Mouse (Mus musculus): ENCODE results near the gene Spon1. TPM values are rescaled to one million over a fixed set of nuclear protein-coding genes. Genes with fewer than 3 reads are reported as not detected.
A peak's percentile ranks its signal among the peaks of the same experiment; 100 is the strongest.

Spon1 gene
- polyA plus RNA-seq, 1 experiment from 2014 or later, result 64.3 TPM

DNA sequence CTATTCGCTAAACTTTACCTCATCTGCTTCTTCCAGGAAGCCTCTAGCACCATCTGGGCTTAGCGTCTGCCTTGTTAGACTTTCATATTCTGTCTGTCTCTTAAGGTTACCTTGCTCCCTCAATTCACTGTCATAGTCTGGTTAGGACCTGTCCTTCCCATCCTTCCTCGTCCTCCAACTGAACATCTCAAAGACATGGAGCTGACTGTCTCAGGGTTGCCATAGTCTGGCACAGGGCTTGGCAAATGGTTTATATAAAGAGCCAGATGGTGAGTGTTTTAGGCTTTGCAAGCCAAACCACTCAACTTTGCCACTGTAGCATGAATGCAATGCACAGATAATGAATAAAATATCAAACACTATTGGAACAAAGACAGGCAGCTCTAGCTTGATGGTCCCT lies 153.1 kb downstream of the Spon1 start:
- Histone ChIP-seq H3K27me3 (replicated peaks; ENCODE audit: control insufficient read depth, insufficient read depth, low read length) (no peaks in the 10 kb centered on the region), H3K4me2 (ENCODE audit: low read length) (no peak overlapping the region), H3K9me3 (ENCODE audit: control insufficient read depth, low read length) (peaks cover 2% of the 10 kb centered on the region), H3K27ac (ENCODE audit: low read depth, low read length) (no peak overlapping the region), H3K36me3 (ENCODE audit: control insufficient read depth, insufficient read depth, low read length) (no peaks in the 10 kb centered on the region), H3K4me1 (ENCODE audit: control insufficient read depth, insufficient read depth, low read depth, low read length) (no peaks in the 10 kb centered on the region; the same call in 1 of the 2 replicates), H3K9ac (ENCODE audit: low read depth, low read length) (no peak overlapping the region), H3K4me3 (ENCODE audit: low read length) (no peak overlapping the region)
- WGBS, result 81% methylated on average over 3 of the region's 3 CpGs
- no peak for ATAC-seq

DNA sequence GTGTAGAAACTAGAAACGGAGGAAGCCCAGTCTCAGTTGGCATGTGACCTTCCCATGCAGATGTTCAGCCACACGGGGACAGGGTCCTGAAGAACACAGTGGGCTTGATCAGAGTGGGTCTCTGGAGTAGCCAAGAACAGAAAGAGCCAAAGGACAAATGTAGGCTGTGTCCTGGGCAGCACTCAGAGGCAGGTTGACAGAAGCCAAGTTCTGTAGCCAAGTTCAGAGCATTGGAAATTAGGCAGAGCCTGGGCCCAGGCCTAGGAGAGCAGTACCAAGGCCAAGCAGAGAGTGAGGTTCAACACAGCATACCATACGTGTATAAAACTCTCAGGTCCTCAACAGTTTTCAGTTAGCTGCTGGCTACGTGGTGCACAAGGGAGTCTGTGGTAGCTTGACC lies 153.7 kb downstream of the Spon1 start:
- Histone ChIP-seq H3K9ac (ENCODE audit: low read depth, low read length) (no peak overlapping the region), H3K4me3 (ENCODE audit: low read length) (no peak overlapping the region), H3K9me3 (ENCODE audit: control insufficient read depth, low read length) (peaks cover 2% of the 10 kb centered on the region), H3K4me1 (ENCODE audit: control insufficient read depth, insufficient read depth, low read depth, low read length) (no peaks in the 10 kb centered on the region; the same call in 1 of the 2 replicates), H3K27me3 (replicated peaks; ENCODE audit: control insufficient read depth, insufficient read depth, low read length) (no peaks in the 10 kb centered on the region), H3K36me3 (ENCODE audit: control insufficient read depth, insufficient read depth, low read length) (no peaks in the 10 kb centered on the region), H3K27ac (ENCODE audit: low read depth, low read length) (no peak overlapping the region), H3K4me2 (ENCODE audit: low read length) (no peak overlapping the region)
- WGBS, result 77% methylated on average over 4 of the region's 4 CpGs
- ATAC-seq, result peak; percentile 61; the same call in 1 of the 2 replicates

DNA sequence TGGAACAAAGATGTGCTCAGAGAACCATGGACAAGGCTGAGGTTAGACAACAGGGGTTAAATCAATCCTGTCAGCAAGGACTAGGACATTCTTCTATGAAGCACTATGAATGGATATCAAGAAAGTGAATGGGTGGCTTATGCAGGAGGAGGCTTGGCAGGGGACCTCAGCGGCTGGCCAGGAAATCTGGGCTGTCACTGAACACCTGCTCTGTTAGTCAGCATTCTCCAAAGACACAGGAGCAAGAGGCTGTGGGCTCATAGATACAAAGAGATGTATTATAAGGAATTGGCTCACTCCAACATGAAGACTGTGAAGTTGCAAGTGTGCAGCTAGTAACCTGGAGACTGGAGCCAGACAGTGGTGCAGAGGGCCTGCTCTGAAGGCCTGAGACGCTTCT lies 154.3 kb downstream of the Spon1 start:
- no peaks in the 10 kb centered on the region for H3K36me3 ChIP-seq (ENCODE audit: control insufficient read depth, insufficient read depth, low read length)
- no peak overlapping the region for H3K4me2 ChIP-seq (ENCODE audit: low read length)
- no peak overlapping the region for H3K4me3 ChIP-seq (ENCODE audit: low read length)
- H3K9me3 ChIP-seq (ENCODE audit: control insufficient read depth, low read length), result peaks cover 2% of the 10 kb centered on the region
- H3K27ac ChIP-seq (ENCODE audit: low read depth, low read length), result no peak overlapping the region
- no peaks in the 10 kb centered on the region; the same call in 1 of the 2 replicates for H3K4me1 ChIP-seq (ENCODE audit: control insufficient read depth, insufficient read depth, low read depth, low read length)
- H3K27me3 ChIP-seq (replicated peaks; ENCODE audit: control insufficient read depth, insufficient read depth, low read length), result no peaks in the 10 kb centered on the region
- no peak overlapping the region for H3K9ac ChIP-seq (ENCODE audit: low read depth, low read length)
- ATAC-seq, result peak; percentile 30; the same call in 1 of the 2 replicates
- WGBS, result 70% methylated on average over 2 of the region's 2 CpGs

DNA sequence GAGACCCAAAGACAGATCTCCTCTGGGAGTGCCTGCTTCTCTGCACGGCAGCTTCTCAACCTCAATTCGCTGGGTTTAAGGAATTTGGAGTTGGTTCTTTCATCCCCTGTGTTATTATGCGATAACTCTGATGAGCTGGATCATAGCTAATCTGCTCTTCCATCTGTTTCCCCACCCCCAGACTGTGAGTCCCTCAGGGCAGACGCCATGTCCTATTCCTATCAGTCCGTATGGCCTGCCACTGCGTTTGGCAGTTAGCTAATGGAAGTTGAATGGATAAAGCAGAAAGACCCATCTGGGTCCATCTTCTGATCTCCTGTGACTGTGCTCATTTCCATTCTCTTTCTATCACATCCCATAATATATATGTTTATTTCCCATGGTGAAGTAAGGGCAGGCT lies 158.8 kb downstream of the Spon1 start:
- no peak overlapping the region for H3K4me2 ChIP-seq (ENCODE audit: low read length)
- no peaks in the 10 kb centered on the region for H3K9me3 ChIP-seq (ENCODE audit: control insufficient read depth, low read length)
- H3K27ac ChIP-seq (ENCODE audit: low read depth, low read length), result no peak overlapping the region
- no peak overlapping the region for H3K4me3 ChIP-seq (ENCODE audit: low read length)
- H3K36me3 ChIP-seq (ENCODE audit: control insufficient read depth, insufficient read depth, low read length), result no peaks in the 10 kb centered on the region
- ATAC-seq, result peak; percentile 73
- H3K9ac ChIP-seq (ENCODE audit: low read depth, low read length), result no peak overlapping the region
- H3K4me1 ChIP-seq (ENCODE audit: control insufficient read depth, insufficient read depth, low read depth, low read length), result no peaks in the 10 kb centered on the region
- no peaks in the 10 kb centered on the region for H3K27me3 ChIP-seq (replicated peaks; ENCODE audit: control insufficient read depth, insufficient read depth, low read length)
- WGBS, result 56% methylated on average over 6 of the region's 6 CpGs

DNA sequence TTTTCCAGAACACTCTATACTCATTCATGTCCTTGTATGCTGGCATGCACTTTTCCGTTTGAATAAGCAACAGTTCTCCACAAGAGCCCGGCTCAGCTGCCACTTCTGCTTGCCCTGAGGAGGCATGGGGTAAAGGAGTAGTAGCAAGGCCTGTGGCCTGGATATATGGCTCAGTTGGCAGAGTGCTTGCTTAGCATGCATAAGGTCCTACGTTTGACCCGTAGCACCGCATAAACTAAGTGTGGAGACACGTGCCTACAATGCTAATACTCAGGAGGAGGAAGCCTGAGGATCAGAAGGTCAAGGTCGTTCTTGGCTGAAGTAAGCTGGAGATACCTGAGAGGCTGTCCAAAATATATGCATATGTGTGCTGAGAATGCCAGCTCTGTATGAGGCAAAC lies 185.1 kb downstream of the Spon1 start:
- no peak for ATAC-seq
- Histone ChIP-seq H3K4me2 (ENCODE audit: low read length) (no peak overlapping the region), H3K4me1 (ENCODE audit: control insufficient read depth, insufficient read depth, low read depth, low read length) (no peaks in the 10 kb centered on the region), H3K36me3 (ENCODE audit: control insufficient read depth, insufficient read depth, low read length) (no peaks in the 10 kb centered on the region), H3K4me3 (ENCODE audit: low read length) (no peak overlapping the region), H3K27me3 (replicated peaks; ENCODE audit: control insufficient read depth, insufficient read depth, low read length) (no peaks in the 10 kb centered on the region), H3K9ac (ENCODE audit: low read depth, low read length) (no peak overlapping the region), H3K27ac (ENCODE audit: low read depth, low read length) (no peak overlapping the region), H3K9me3 (ENCODE audit: control insufficient read depth, low read length) (no peaks in the 10 kb centered on the region)
- WGBS, result 74% methylated on average over 7 of the region's 7 CpGs

DNA sequence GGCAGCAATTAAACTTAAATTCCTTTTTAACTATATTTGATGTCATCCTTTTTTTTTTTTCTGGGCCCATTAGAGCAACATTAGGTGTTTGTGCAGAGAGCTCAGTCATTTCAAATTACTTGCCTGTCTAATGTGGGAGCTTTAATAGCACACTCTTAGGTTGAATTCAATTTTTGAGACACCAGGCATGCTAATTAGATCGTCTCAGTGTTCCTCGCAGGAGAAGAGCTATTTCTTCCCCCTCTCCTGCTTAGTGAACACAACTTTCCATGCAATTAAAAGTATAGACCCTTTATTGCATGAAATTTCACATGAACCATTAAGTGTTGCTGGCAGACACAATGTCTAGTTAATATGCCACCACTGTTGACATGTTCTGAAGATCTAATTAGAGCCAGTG lies 189.6 kb downstream of the Spon1 start:
- peak; percentile 58; the same call in 1 of the 2 replicates for ATAC-seq

DNA sequence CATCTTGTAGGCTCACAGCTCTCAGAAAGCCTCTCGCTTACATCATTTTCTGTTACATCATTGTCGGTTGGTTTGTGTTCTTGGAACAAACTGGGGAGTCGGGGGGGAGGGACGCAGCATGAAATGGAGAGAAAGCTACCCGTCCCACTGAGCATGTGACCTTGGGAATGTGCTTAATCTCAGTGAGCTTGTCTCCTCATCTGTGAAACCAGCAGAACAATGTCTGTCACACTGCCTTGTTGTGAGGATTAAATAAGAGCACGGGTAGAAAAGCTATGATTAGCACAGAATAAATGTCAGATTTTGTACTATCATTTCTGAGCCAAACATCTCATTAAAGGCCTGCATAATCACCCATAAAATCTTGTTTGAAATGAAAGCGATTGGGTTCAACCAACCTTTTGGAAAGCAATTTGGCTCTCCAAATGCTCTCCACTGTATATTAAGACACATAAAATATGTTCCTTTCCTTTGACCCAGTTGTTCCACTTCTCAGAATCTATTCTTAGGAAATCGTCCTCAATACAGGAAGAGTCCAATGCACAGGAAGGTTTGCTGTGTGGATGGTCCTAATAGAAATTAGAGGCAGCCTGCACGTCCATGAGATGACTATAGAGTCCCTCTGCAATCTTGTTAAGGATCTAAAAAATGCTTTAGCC lies 195.2 kb downstream of the Spon1 start:
- Histone ChIP-seq H3K4me3 (ENCODE audit: low read length) (no peak overlapping the region), H3K36me3 (ENCODE audit: control insufficient read depth, insufficient read depth, low read length) (no peaks in the 10 kb centered on the region), H3K27me3 (replicated peaks; ENCODE audit: control insufficient read depth, insufficient read depth, low read length) (no peaks in the 10 kb centered on the region), H3K9ac (ENCODE audit: low read depth, low read length) (no peak overlapping the region), H3K27ac (ENCODE audit: low read depth, low read length) (no peak overlapping the region), H3K4me2 (ENCODE audit: low read length) (no peak overlapping the region), H3K4me1 (ENCODE audit: control insufficient read depth, insufficient read depth, low read depth, low read length) (no peaks in the 10 kb centered on the region; the same call in 1 of the 2 replicates), H3K9me3 (ENCODE audit: control insufficient read depth, low read length) (no peaks in the 10 kb centered on the region)
- 62% methylated on average over 9 of the region's 9 CpGs for WGBS
- peak; percentile 22; the same call in 1 of the 2 replicates for ATAC-seq

More for the DNA sequence above, 189.6 kb downstream of the Spon1 start:
- Histone ChIP-seq H3K27ac (ENCODE audit: low read depth, low read length) (no peak overlapping the region), H3K4me1 (ENCODE audit: control insufficient read depth, insufficient read depth, low read depth, low read length) (no peaks in the 10 kb centered on the region), H3K4me2 (ENCODE audit: low read length) (no peak overlapping the region), H3K9me3 (ENCODE audit: control insufficient read depth, low read length) (no peaks in the 10 kb centered on the region), H3K4me3 (ENCODE audit: low read length) (no peak overlapping the region), H3K36me3 (ENCODE audit: control insufficient read depth, insufficient read depth, low read length) (no peaks in the 10 kb centered on the region), H3K27me3 (replicated peaks; ENCODE audit: control insufficient read depth, insufficient read depth, low read length) (no peaks in the 10 kb centered on the region), H3K9ac (ENCODE audit: low read depth, low read length) (no peak overlapping the region)
- 58% methylated on average over 2 of the region's 2 CpGs for WGBS

DNA sequence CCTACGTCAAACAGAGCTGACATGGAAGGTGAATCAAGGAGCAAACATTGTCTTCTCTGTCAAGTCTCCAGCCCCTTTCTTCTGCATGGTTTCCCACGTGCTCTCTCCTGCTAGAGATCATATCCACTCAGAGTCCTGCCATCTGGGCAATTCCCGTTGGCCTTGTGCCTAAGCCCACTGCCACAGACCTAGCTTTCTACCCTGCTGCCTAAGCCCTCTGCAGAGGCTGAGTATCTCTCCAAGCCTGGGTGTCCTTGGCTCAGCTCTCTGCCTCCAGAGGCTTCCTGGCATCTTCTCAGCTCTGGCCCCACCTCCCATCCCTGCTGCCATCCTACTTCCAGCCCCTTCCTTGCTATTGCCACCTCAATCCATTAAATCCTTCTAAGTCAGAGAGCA lies 195.7 kb downstream of the Spon1 start:
- no peaks in the 10 kb centered on the region; the same call in 1 of the 2 replicates for H3K4me1 ChIP-seq (ENCODE audit: control insufficient read depth, insufficient read depth, low read depth, low read length)
- no peak overlapping the region for H3K4me3 ChIP-seq (ENCODE audit: low read length)
- H3K27me3 ChIP-seq (replicated peaks; ENCODE audit: control insufficient read depth, insufficient read depth, low read length), result no peaks in the 10 kb centered on the region
- no peaks in the 10 kb centered on the region for H3K9me3 ChIP-seq (ENCODE audit: control insufficient read depth, low read length)
- H3K4me2 ChIP-seq (ENCODE audit: low read length), result no peak overlapping the region
- WGBS, result 47% methylated on average over 3 of the region's 3 CpGs
- H3K36me3 ChIP-seq (ENCODE audit: control insufficient read depth, insufficient read depth, low read length), result no peaks in the 10 kb centered on the region
- H3K27ac ChIP-seq (ENCODE audit: low read depth, low read length), result no peak overlapping the region
- no peak overlapping the region for H3K9ac ChIP-seq (ENCODE audit: low read depth, low read length)
- peak; percentile 89 for ATAC-seq

DNA sequence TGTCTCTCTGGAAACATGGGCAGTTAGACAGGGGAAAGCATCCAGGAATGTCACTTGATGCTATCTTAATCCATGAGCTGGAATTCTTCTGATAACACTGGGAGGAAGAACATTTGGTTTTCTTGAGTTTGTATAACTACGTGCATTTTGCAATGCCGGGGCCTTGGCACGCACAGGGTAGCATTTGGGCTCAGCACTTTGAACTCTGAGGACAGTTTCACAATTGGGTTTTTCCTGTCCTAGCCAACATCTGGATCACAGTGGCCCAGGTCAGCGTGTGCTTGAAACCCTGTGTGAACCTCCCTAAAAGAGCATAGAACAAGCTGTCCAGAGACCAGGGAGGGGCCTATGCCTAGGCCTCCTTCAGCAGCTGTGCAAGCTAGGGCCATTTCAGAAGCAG lies 196.3 kb downstream of the Spon1 start:
- Histone ChIP-seq H3K36me3 (ENCODE audit: control insufficient read depth, insufficient read depth, low read length) (no peaks in the 10 kb centered on the region), H3K4me1 (ENCODE audit: control insufficient read depth, insufficient read depth, low read depth, low read length) (no peaks in the 10 kb centered on the region; the same call in 1 of the 2 replicates), H3K27ac (ENCODE audit: low read depth, low read length) (no peak overlapping the region), H3K4me2 (ENCODE audit: low read length) (no peak overlapping the region), H3K27me3 (replicated peaks; ENCODE audit: control insufficient read depth, insufficient read depth, low read length) (no peaks in the 10 kb centered on the region), H3K9me3 (ENCODE audit: control insufficient read depth, low read length) (no peaks in the 10 kb centered on the region), H3K9ac (ENCODE audit: low read depth, low read length) (no peak overlapping the region), H3K4me3 (ENCODE audit: low read length) (no peak overlapping the region)
- ATAC-seq, result no peak
- 85% methylated on average over 4 of the region's 4 CpGs for WGBS

Measured in hindbrain, embryonic 16.5 days (tissue).